Mouse (Mus musculus): ENCODE data around the gene Gpx3. TPM values are rescaled to one million over a fixed set of nuclear protein-coding genes. Genes with fewer than 3 reads are reported as not detected.

Gpx3 gene
- polyA plus RNA-seq, 1 experiment, result 70.0 TPM

GRCm38 (mm10) chr11:54929290-54929689 is 27.0 kb downstream of the Gpx3 start:
- no peaks in the 10 kb centered on the region for H3K27me3 ChIP-seq (ENCODE audit: control insufficient read depth, insufficient read depth, low read length)
- peaks cover 70% of the 10 kb centered on the region for H3K36me3 ChIP-seq (ENCODE audit: control insufficient read depth, insufficient read depth, low read length)
- DNase-seq (ENCODE audit: low read depth in 1 of 2, low spot score in 2 of 2), result no peak
- 96% methylated on average over 6 of the region's 6 CpGs for WGBS
- no peaks in the 10 kb centered on the region for H3K4me1 ChIP-seq (ENCODE audit: control insufficient read depth, insufficient read depth, insufficient read length)
- H3K27ac ChIP-seq (ENCODE audit: insufficient read depth, low read length), result no peak overlapping the region
- no peak overlapping the region for H3K4me3 ChIP-seq (ENCODE audit: extremely low read depth, insufficient read depth, insufficient read length)
- no peak for TF ChIP-seq CTCF (IDR thresholded peaks at IDR 0.05; ENCODE audit: extremely low read depth, insufficient read depth, insufficient read length, insufficient replicate concordance)
- no peak for TF ChIP-seq POLR2A (IDR thresholded peaks at IDR 0.05; ENCODE audit: low read depth, low read length)

DNA sequence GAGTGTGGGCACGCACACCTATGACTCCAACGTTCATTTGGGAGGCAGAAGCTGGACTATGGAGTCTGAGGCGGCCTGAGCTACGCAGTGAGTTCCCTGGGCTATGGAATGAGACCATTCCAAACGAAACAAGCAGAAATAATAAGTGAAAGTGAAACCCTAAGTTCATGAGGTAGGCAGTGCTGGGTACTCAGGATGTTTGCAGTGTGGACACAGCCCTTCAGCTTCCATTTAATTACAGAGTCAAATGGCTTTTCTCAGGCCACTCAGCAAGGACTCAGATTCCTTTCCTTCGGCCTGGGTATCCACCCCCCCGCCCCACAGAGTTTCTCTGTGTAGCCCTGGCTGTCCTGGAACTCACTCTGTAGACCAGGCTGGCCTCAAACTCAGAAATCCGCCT is 27.5 kb downstream of the Gpx3 start:
- no peak for DNase-seq (ENCODE audit: low read depth in 1 of 2, low spot score in 2 of 2)
- H3K27me3 ChIP-seq (ENCODE audit: control insufficient read depth, insufficient read depth, low read length), result no peaks in the 10 kb centered on the region
- TF ChIP-seq CTCF (IDR thresholded peaks at IDR 0.05; ENCODE audit: extremely low read depth, insufficient read depth, insufficient read length, insufficient replicate concordance), result no peak
- TF ChIP-seq POLR2A (IDR thresholded peaks at IDR 0.05; ENCODE audit: low read depth, low read length), result no peak
- H3K4me1 ChIP-seq (ENCODE audit: control insufficient read depth, insufficient read depth, insufficient read length), result no peaks in the 10 kb centered on the region
- H3K4me3 ChIP-seq (ENCODE audit: extremely low read depth, insufficient read depth, insufficient read length), result no peak overlapping the region
- peaks cover 68% of the 10 kb centered on the region for H3K36me3 ChIP-seq (ENCODE audit: control insufficient read depth, insufficient read depth, low read length)
- 94% methylated on average over 8 of the region's 8 CpGs for WGBS
- H3K27ac ChIP-seq (ENCODE audit: insufficient read depth, low read length), result no peak overlapping the region

DNA sequence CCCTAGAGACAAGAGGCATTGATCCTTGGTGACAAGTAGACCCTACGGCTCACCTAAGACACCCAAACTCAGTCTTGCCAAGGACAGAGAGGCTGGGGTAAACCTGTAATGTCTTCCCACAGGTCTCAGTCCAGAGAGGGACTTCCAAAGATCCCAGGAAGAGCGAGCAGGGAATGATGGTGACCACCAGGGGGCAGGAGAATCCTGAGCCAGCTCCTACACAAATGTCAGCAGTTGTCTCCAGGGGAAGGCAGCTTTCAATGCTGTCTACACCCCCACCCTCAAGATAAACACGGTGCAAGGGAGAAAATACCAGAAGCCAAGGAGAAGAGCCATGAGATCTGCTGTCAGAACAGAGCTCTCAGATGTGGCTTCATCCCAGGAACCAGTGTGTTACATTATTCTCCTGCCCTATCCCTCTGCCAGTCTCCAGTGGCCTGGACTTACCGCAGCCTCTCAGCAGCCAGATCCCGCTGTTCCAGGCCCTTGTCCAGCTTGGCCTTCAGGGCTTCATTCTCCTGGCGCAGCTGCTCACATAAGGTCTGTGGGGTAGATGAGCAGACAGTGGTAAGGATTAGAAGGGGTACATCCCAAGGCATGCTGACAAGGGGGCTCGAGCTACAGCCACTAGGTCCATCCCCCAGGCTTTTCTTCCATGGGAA is 28.2 kb downstream of the Gpx3 start:
- no peaks in the 10 kb centered on the region for H3K27me3 ChIP-seq (ENCODE audit: control insufficient read depth, insufficient read depth, low read length)
- no peak overlapping the region for H3K4me3 ChIP-seq (ENCODE audit: extremely low read depth, insufficient read depth, insufficient read length)
- 90% methylated on average over 7 of the region's 7 CpGs for WGBS
- H3K4me1 ChIP-seq (ENCODE audit: control insufficient read depth, insufficient read depth, insufficient read length), result no peaks in the 10 kb centered on the region
- no peak for DNase-seq (ENCODE audit: low read depth in 1 of 2, low spot score in 2 of 2)
- H3K36me3 ChIP-seq (ENCODE audit: control insufficient read depth, insufficient read depth, low read length), result peaks cover 69% of the 10 kb centered on the region
- no peak overlapping the region for H3K27ac ChIP-seq (ENCODE audit: insufficient read depth, low read length)
- TF ChIP-seq POLR2A (IDR thresholded peaks at IDR 0.05; ENCODE audit: low read depth, low read length) (no peak), CTCF (IDR thresholded peaks at IDR 0.05; ENCODE audit: extremely low read depth, insufficient read depth, insufficient read length, insufficient replicate concordance) (peak; percentile 41; the same call in 1 of the 2 replicates)

- Histone ChIP-seq H3K36me3 (ENCODE audit: control insufficient read depth, insufficient read depth, low read length) (peaks cover 64% of the 10 kb centered on the region), H3K4me3 (ENCODE audit: extremely low read depth, insufficient read depth, insufficient read length) (no peak overlapping the region), H3K27ac (ENCODE audit: insufficient read depth, low read length) (no peak overlapping the region), H3K4me1 (ENCODE audit: control insufficient read depth, insufficient read depth, insufficient read length) (peaks cover 8% of the 10 kb centered on the region; the same call in 1 of the 2 replicates), H3K27me3 (ENCODE audit: control insufficient read depth, insufficient read depth, low read length) (no peaks in the 10 kb centered on the region)
- DNase-seq (ENCODE audit: low read depth in 1 of 2, low spot score in 2 of 2), result peak in 1 of 2 experiments; percentile 53
- WGBS, result 76% methylated on average over 5 of the region's 5 CpGs
- peak; percentile 75; the same call in 1 of the 2 replicates for TF ChIP-seq CTCF (IDR thresholded peaks at IDR 0.05; ENCODE audit: extremely low read depth, insufficient read depth, insufficient read length, insufficient replicate concordance)
- no peak for TF ChIP-seq POLR2A (IDR thresholded peaks at IDR 0.05; ENCODE audit: low read depth, low read length)
These were observed 29.3 kb downstream of the Gpx3 start for GRCm38 (mm10) chr11:54931405-54932093.

DNA sequence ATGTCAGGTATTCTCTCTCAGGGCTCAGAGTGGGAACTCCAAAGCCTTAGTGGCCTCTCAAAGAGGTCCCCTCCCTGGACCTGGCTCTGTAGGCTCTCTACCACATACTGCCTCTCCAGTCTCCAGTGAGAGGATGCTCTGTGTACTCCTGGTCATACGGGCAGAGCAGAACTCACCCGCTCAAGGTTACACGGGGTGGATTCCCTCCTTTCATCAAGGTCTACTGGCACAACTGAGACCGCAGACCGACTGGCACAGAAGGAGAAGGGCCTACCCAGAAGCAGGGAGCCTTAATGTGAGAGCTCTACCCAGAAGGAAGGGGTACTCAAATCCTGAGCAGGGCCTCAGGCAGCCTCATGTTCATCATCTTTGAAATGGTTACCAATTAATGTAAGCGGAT is 30.3 kb downstream of the Gpx3 start:
- TF ChIP-seq CTCF (IDR thresholded peaks at IDR 0.05; ENCODE audit: extremely low read depth, insufficient read depth, insufficient read length, insufficient replicate concordance) (no peak), POLR2A (IDR thresholded peaks at IDR 0.05; ENCODE audit: low read depth, low read length) (no peak)
- Histone ChIP-seq H3K4me3 (ENCODE audit: extremely low read depth, insufficient read depth, insufficient read length) (no peak overlapping the region), H3K27me3 (ENCODE audit: control insufficient read depth, insufficient read depth, low read length) (no peaks in the 10 kb centered on the region), H3K4me1 (ENCODE audit: control insufficient read depth, insufficient read depth, insufficient read length) (peaks cover 17% of the 10 kb centered on the region; the same call in 1 of the 2 replicates), H3K27ac (ENCODE audit: insufficient read depth, low read length) (no peak overlapping the region), H3K36me3 (ENCODE audit: control insufficient read depth, insufficient read depth, low read length) (peaks cover 58% of the 10 kb centered on the region)
- DNase-seq (ENCODE audit: low read depth in 1 of 2, low spot score in 2 of 2), result no peak
- WGBS, result 94% methylated on average over 6 of the region's 6 CpGs

GRCm38 (mm10) chr11:54934198-54934597 is 31.9 kb downstream of the Gpx3 start:
- Histone ChIP-seq H3K4me1 (ENCODE audit: control insufficient read depth, insufficient read depth, insufficient read length) (peaks cover 17% of the 10 kb centered on the region; the same call in 1 of the 2 replicates), H3K27ac (ENCODE audit: insufficient read depth, low read length) (no peak overlapping the region), H3K36me3 (ENCODE audit: control insufficient read depth, insufficient read depth, low read length) (peaks cover 58% of the 10 kb centered on the region), H3K27me3 (ENCODE audit: control insufficient read depth, insufficient read depth, low read length) (no peaks in the 10 kb centered on the region), H3K4me3 (ENCODE audit: extremely low read depth, insufficient read depth, insufficient read length) (no peak overlapping the region)
- WGBS, result 72% methylated on average over 7 of the region's 7 CpGs
- TF ChIP-seq CTCF (IDR thresholded peaks at IDR 0.05; ENCODE audit: extremely low read depth, insufficient read depth, insufficient read length, insufficient replicate concordance) (no peak), POLR2A (IDR thresholded peaks at IDR 0.05; ENCODE audit: low read depth, low read length) (no peak)
- DNase-seq (ENCODE audit: low read depth in 1 of 2, low spot score in 2 of 2), result no peak
